Mouse (Mus musculus) embryonic facial prominence, embryonic 12.5 days (tissue): ENCODE data around the gene Ltb. TPM values are rescaled to one million over a fixed set of nuclear protein-coding genes. Genes with fewer than 3 reads are reported as not detected.

Experiments
- ATAC-seq: fragments of 200-750 bp; cut with Nextera tagmentation; 2 replicates; pipeline ENCODE4 v1.8.0; 2017; ENCODE audit not compliant: insufficient number of reproducible peaks, insufficient read depth, low FRiP score, low TSS enrichment
- H3K27ac ChIP-seq: fragments of 300-500 bp; sonication (generic); 2 replicates; pipeline ENCODE4 v1.5.1; 2016; ENCODE audit warnings: mild to moderate bottlenecking
- H3K27me3 ChIP-seq: fragments of 300-500 bp; sonication (generic); 2 replicates; pipeline ENCODE4 v1.6.1; 2016; ENCODE audit warnings: mild to moderate bottlenecking, moderate library complexity
- H3K36me3 ChIP-seq: fragments of 300-500 bp; sonication (generic); 2 replicates; pipeline ENCODE4 v1.6.1; 2016; ENCODE audit warnings: mild to moderate bottlenecking
- H3K4me1 ChIP-seq: fragments of 300-500 bp; sonication (generic); 2 replicates; pipeline ENCODE4 v1.6.1; 2016
- H3K4me2 ChIP-seq: fragments of 300-500 bp; sonication (generic); replicated peaks from 2 replicates; pipeline ENCODE4 v1.6.1; 2016; ENCODE audit warnings: mild to moderate bottlenecking, moderate library complexity
- H3K4me3 ChIP-seq: fragments of 300-500 bp; sonication (generic); 2 replicates; pipeline ENCODE4 v1.5.1; 2016; ENCODE audit warnings: mild to moderate bottlenecking
- H3K9ac ChIP-seq: fragments of 300-500 bp; sonication (generic); 2 replicates; pipeline ENCODE4 v1.6.1; 2016; ENCODE audit warnings: mild to moderate bottlenecking, moderate library complexity
- H3K9me3 ChIP-seq: fragments of 300-500 bp; sonication (generic); 2 replicates; pipeline ENCODE4 v1.6.1; 2016; ENCODE audit warnings: mild to moderate bottlenecking, moderate library complexity
- WGBS: fragments of 180-500 bp; shearing (Covaris S2); methylation state at CpG from one replicate; pipeline ENCODE4 v1.1.7; 2016; 5-methylcytosine and 5-hydroxymethylcytosine counted together
- polyA plus RNA-seq: library from polyadenylated mRNA; unstranded; fragments of >200 nt; fragmentation: Nextera tagmentation; extraction: Ambion mirVana; gene quantifications from 2 replicates; pipeline ENCODE4 v1.2.1, GENCODE M21; 2016

Ltb gene
- polyA plus RNA-seq, 1 experiment from 2014 or later = 0.95 TPM

- no peak overlapping the region for H3K9ac ChIP-seq
- H3K27ac ChIP-seq = no peak overlapping the region
- peaks cover 73% of the 10 kb centered on the region for H3K27me3 ChIP-seq
Observed at GRCm38 (mm10) chr17:35197126-35197525, 2.9 kb downstream of the Ltb start.

GRCm38 (mm10) chr17:35198029-35198428 lies 3.8 kb downstream of the Ltb start:
- Histone ChIP-seq H3K27me3 (peaks cover 81% of the 10 kb centered on the region), H3K9me3 (no peaks in the 10 kb centered on the region), H3K4me1 (peaks cover 20% of the 10 kb centered on the region), H3K27ac (no peak overlapping the region), H3K9ac (no peak overlapping the region), H3K36me3 (no peaks in the 10 kb centered on the region), H3K4me3 (no peak overlapping the region), H3K4me2 (no peak overlapping the region)
- no peak for ATAC-seq
- 57% methylated on average over 7 of the region's 7 CpGs for WGBS

More at GRCm38 (mm10) chr17:35197126-35197525, 2.9 kb downstream of the Ltb start:
- 34% methylated on average over 6 of the region's 6 CpGs for WGBS
- no peak overlapping the region for H3K4me2 ChIP-seq
- no peaks in the 10 kb centered on the region for H3K36me3 ChIP-seq
- peaks cover 20% of the 10 kb centered on the region for H3K4me1 ChIP-seq
- H3K9me3 ChIP-seq = no peaks in the 10 kb centered on the region
- no peak overlapping the region for H3K4me3 ChIP-seq
- no peak for ATAC-seq

- H3K4me2 ChIP-seq = no peak overlapping the region
- no peaks in the 10 kb centered on the region for H3K36me3 ChIP-seq
- no peak overlapping the region for H3K27ac ChIP-seq
- no peak overlapping the region for H3K9ac ChIP-seq
- no peak overlapping the region for H3K4me3 ChIP-seq
- 15% methylated on average over 8 of the region's 8 CpGs for WGBS
- H3K9me3 ChIP-seq = no peaks in the 10 kb centered on the region
- H3K27me3 ChIP-seq = peaks cover 82% of the 10 kb centered on the region
- no peak for ATAC-seq
- H3K4me1 ChIP-seq = peaks cover 20% of the 10 kb centered on the region
Observed at GRCm38 (mm10) chr17:35198946-35199345, 4.7 kb downstream of the Ltb start.

- H3K9ac ChIP-seq = no peak overlapping the region
- H3K4me2 ChIP-seq = no peak overlapping the region
- H3K4me3 ChIP-seq = no peak overlapping the region
- H3K4me1 ChIP-seq = peaks cover 13% of the 10 kb centered on the region
- no peaks in the 10 kb centered on the region for H3K36me3 ChIP-seq
- no peaks in the 10 kb centered on the region for H3K9me3 ChIP-seq
- WGBS = 86% methylated on average over 11 of the region's 11 CpGs
- no peak overlapping the region for H3K27ac ChIP-seq
- H3K27me3 ChIP-seq = peaks cover 82% of the 10 kb centered on the region
- no peak for ATAC-seq
Observed at GRCm38 (mm10) chr17:35200398-35200797, 6.2 kb downstream of the Ltb start.

GRCm38 (mm10) chr17:35201128-35201527 lies 6.9 kb downstream of the Ltb start:
- 0 out of 2 replicates have a peak, but pooled peaks cover 5% of the 10 kb centered on the region for H3K4me1 ChIP-seq
- no peak overlapping the region for H3K9ac ChIP-seq
- H3K9me3 ChIP-seq = no peaks in the 10 kb centered on the region
- H3K36me3 ChIP-seq = no peaks in the 10 kb centered on the region
- ATAC-seq = no peak
- H3K4me3 ChIP-seq = no peak overlapping the region
- 73% methylated on average over 11 of the region's 11 CpGs for WGBS
- H3K4me2 ChIP-seq = no peak overlapping the region
- H3K27ac ChIP-seq = no peak overlapping the region
- H3K27me3 ChIP-seq = peaks cover 76% of the 10 kb centered on the region

GRCm38 (mm10) chr17:35201787-35202186 lies 7.5 kb downstream of the Ltb start, which contains the start of gene Tnf:
Gene Tnf (minus strand): TSS chr17:35202007.
- Histone ChIP-seq H3K4me2 (no peak within 1 kb of the TSS), H3K9ac (no peak within 1 kb of the TSS), H3K4me1 (0 out of 2 replicates have a peak, but pooled peaks cover 4% of the 10 kb centered on the region), H3K4me3 (no peak within 1 kb of the TSS), H3K27ac (no peak within 1 kb of the TSS), H3K9me3 (no peaks in the 10 kb centered on the region), H3K36me3 (no peaks in the 10 kb centered on the region), H3K27me3 (peaks cover 70% of the 10 kb centered on the region)
- ATAC-seq = no peak
- WGBS = 39% methylated on average over 13 of the region's 13 CpGs

- H3K36me3 ChIP-seq = no peaks in the 10 kb centered on the region
- no peak overlapping the region for H3K9ac ChIP-seq
- peaks cover 65% of the 10 kb centered on the region for H3K27me3 ChIP-seq
- H3K9me3 ChIP-seq = no peaks in the 10 kb centered on the region
- H3K4me1 ChIP-seq = 0 out of 2 replicates have a peak, but pooled peaks cover 4% of the 10 kb centered on the region
- no peak overlapping the region for H3K4me2 ChIP-seq
- no peak overlapping the region for H3K27ac ChIP-seq
- H3K4me3 ChIP-seq = no peak overlapping the region
- no peak for ATAC-seq
- 70% methylated on average over 4 of the region's 4 CpGs for WGBS
Observed at GRCm38 (mm10) chr17:35202442-35202841, 8.2 kb downstream of the Ltb start.

- Histone ChIP-seq H3K4me2 (no peak within 1 kb of the TSS), H3K27me3 (peaks cover 56% of the 10 kb centered on the region), H3K27ac (no peak within 1 kb of the TSS), H3K9me3 (no peaks in the 10 kb centered on the region), H3K4me3 (no peak within 1 kb of the TSS), H3K4me1 (no peaks in the 10 kb centered on the region), H3K36me3 (no peaks in the 10 kb centered on the region), H3K9ac (no peak within 1 kb of the TSS)
- WGBS = 23% methylated on average over 20 of the region's 20 CpGs
- ATAC-seq = no peak
Observed at GRCm38 (mm10) chr17:35204494-35205379, 10.5 kb downstream of the Ltb start, which contains the start of gene Lta. Gene Lta (minus strand): TSS chr17:35205351.

- Histone ChIP-seq H3K36me3 (no peaks in the 10 kb centered on the region), H3K9me3 (no peaks in the 10 kb centered on the region), H3K4me1 (no peaks in the 10 kb centered on the region), H3K27ac (no peak overlapping the region), H3K4me2 (no peak overlapping the region), H3K9ac (no peak overlapping the region), H3K4me3 (no peak overlapping the region), H3K27me3 (peaks cover 50% of the 10 kb centered on the region)
- 55% methylated on average over 10 of the region's 10 CpGs for WGBS
- no peak for ATAC-seq
Observed at GRCm38 (mm10) chr17:35205380-35205769, 11.1 kb downstream of the Ltb start.

GRCm38 (mm10) chr17:35209785-35210535 lies 15.7 kb downstream of the Ltb start:
- Histone ChIP-seq H3K9me3 (no peaks in the 10 kb centered on the region), H3K4me2 (no peak overlapping the region), H3K4me1 (0 out of 2 replicates have a peak, but pooled peaks cover 3% of the 10 kb centered on the region), H3K27me3 (peaks cover 6% of the 10 kb centered on the region), H3K36me3 (no peaks in the 10 kb centered on the region), H3K27ac (no peak overlapping the region), H3K9ac (no peak overlapping the region), H3K4me3 (no peak overlapping the region)
- ATAC-seq = no peak
- 82% methylated on average over 12 of the region's 12 CpGs for WGBS

- no peaks in the 10 kb centered on the region for H3K36me3 ChIP-seq
- no peak overlapping the region for H3K4me3 ChIP-seq
- H3K9ac ChIP-seq = no peak overlapping the region
- H3K4me2 ChIP-seq = no peak overlapping the region
- H3K27ac ChIP-seq = no peak overlapping the region
- no peaks in the 10 kb centered on the region for H3K9me3 ChIP-seq
- H3K4me1 ChIP-seq = 0 out of 2 replicates have a peak, but pooled peaks cover 3% of the 10 kb centered on the region
- no peak for ATAC-seq
- 75% methylated on average over 3 of the region's 3 CpGs for WGBS
- no peaks in the 10 kb centered on the region for H3K27me3 ChIP-seq
Observed at GRCm38 (mm10) chr17:35210593-35210992, 16.4 kb downstream of the Ltb start.
